Mouse (Mus musculus): ENCODE measurements around the gene Mrpl51.

Gene Mrpl51

GRCm38 (mm10) chr6:125233816-125234519, 42.4 kb downstream of the Mrpl51 start:
- no peak for DNase-seq (ENCODE audit: low spot score)

- DNase-seq (ENCODE audit: low spot score) = no peak
These were observed 42.9 kb downstream of the Mrpl51 start for GRCm38 (mm10) chr6:125234520-125234828.

GRCm38 (mm10) chr6:125236341-125236740, 44.7 kb downstream of the Mrpl51 start:
- DNase-seq (ENCODE audit: low spot score) = no peak

- DNase-seq (ENCODE audit: low spot score) = no peak
These were observed 45.2 kb downstream of the Mrpl51 start, which contains the start of gene Cd27 for GRCm38 (mm10) chr6:125236782-125237181. Cd27 (minus strand) TSS chr6:125237010.

GRCm38 (mm10) chr6:125237421-125237820, 45.8 kb downstream of the Mrpl51 start:
- no peak for DNase-seq (ENCODE audit: low spot score)

GRCm38 (mm10) chr6:125238396-125238795, 46.8 kb downstream of the Mrpl51 start:
- DNase-seq (ENCODE audit: low spot score) = no peak

- no peak for DNase-seq (ENCODE audit: low spot score)
These were observed 47.9 kb downstream of the Mrpl51 start for GRCm38 (mm10) chr6:125239547-125239946.

- DNase-seq (ENCODE audit: low spot score) = no peak
These were observed 49.0 kb downstream of the Mrpl51 start for GRCm38 (mm10) chr6:125240617-125241016.

- no peak for DNase-seq (ENCODE audit: low spot score)
These were observed 50.0 kb downstream of the Mrpl51 start for GRCm38 (mm10) chr6:125241566-125241965.

- DNase-seq (ENCODE audit: low spot score) = no peak
These were observed 53.0 kb downstream of the Mrpl51 start for GRCm38 (mm10) chr6:125244551-125244950.

Measured in layer of hippocampus, adult 9-10 months (tissue).